Comparison of ENCODE assay signal across 17 mouse cellular contexts in genomic region chr2:56963937-56964695, GRCm38 (mm10).
DNase-seq lines count a peak whose midpoint lies in the region.
"Had no signal": no experiment of that assay in that cellular context is flagged by ENCODE, and none has a peak within 500 bp of the region (broad histone marks: within the 10 kb centered on the region; RNA-seq: fewer than 3 reads in every experiment).

No protein-coding gene starts in this region.

- DNase-seq in cerebellum, postnatal 10 days = peak; percentile 10 to 27
- no peak for DNase-seq in cerebellum, postnatal 4 days (ENCODE audit: low spot score in 2 of 2)
- peak; percentile 21 for DNase-seq in kidney, postnatal 10 days
- DNase-seq in kidney, adult 18-20 months = no peak
- DNase-seq in 3T3-L1 (ENCODE audit: low read depth, low spot score) = peak; percentile 20
- peak; percentile 40 for DNase-seq in MN1 (ENCODE audit: low spot score)
- DNase-seq in right cerebral cortex, postnatal 36 days (ENCODE audit: low spot score in 2 of 2) = no peak
- DNase-seq: cerebellum, adult 2 months; gastrocnemius, postnatal 36 days; heart, adult 2 months; heart, postnatal 14 days; kidney, adult 11 months; kidney, postnatal 36 days; layer of hippocampus, postnatal 36 days; lung, adult 18-20 months; right cerebral cortex, postnatal 4 days; thymus, postnatal 25 days had no signal

Comparison
In these comparisons a context has a peak if more than half of its experiments do, and no peak if none do; other contexts are left out.
1. DNase-seq: peak in cerebellum, postnatal 10 days (2 of 2), kidney, postnatal 10 days (single experiment), 3T3-L1 (single experiment) and MN1 (single experiment); none in cerebellum, postnatal 4 days (0 of 2), kidney, adult 18-20 months (single experiment) and right cerebral cortex, postnatal 36 days (0 of 2).